Mouse (Mus musculus): ENCODE data around the gene Pts. TPM values are rescaled to one million over a fixed set of nuclear protein-coding genes. Genes with fewer than 3 reads are reported as not detected.

Gene Pts
- polyA plus RNA-seq, 1 experiment from 2014 or later: 93.7 TPM

DNA sequence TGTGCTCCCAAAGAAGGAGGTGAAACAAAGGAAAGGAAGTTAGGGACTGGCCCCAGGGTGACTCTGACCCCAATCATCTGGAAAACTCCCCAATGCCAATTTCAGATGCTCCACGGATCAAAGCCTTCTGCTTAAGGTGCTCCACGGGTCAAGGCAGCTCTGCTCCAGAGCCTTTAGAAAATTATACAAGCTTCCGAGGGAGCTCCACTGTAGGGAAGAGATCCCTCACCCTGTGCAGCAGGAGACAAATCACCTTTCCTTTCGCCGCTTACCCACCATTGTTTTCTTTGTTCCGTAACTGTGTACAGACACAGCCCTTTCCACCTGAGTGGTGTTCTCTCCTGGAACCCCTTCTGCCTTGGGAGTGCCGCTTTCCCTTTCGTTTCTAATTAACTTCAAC lies 52.8 kb downstream of the Pts start:
- Histone ChIP-seq H3K4me1 (replicated peaks) (peaks cover 14% of the 10 kb centered on the region; the same call in 1 of the 2 replicates), H3K27me3 (ENCODE audit: insufficient read depth, poor library complexity, severe bottlenecking) (no peaks in the 10 kb centered on the region), H3K9me3 (no peaks in the 10 kb centered on the region), H3K27ac (0 out of 2 replicates have a peak overlapping the region, but pooled peaks have one; percentile 35), H3K4me3 (no peak overlapping the region), H3K36me3 (no peaks in the 10 kb centered on the region)
- 67% methylated on average over 8 of the region's 8 CpGs for WGBS
- no peak for DNase-seq (ENCODE audit: low spot score)

DNA sequence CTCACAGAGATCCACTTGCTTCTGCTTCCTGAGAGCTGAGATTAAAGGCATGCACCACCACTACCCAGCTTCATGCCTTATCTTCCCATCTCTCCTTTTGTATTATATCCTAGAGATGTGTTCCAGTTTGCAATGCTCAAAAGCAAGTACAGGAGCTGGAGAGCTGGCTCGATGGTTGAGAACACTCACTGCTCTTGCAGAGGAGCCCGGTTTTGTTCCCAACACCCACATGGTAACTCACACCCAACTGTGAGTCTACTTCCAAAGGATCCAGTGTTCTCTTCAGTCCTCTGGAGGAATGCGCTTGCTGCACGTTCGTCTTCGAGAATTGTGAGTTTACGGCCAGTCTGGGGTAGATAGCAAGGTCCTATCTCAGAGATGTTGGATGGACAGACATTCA lies 53.2 kb downstream of the Pts start:
- Histone ChIP-seq H3K27me3 (ENCODE audit: insufficient read depth, poor library complexity, severe bottlenecking) (no peaks in the 10 kb centered on the region), H3K4me3 (no peak overlapping the region), H3K27ac (no peak overlapping the region), H3K36me3 (no peaks in the 10 kb centered on the region), H3K4me1 (replicated peaks) (peaks cover 14% of the 10 kb centered on the region; the same call in 1 of the 2 replicates), H3K9me3 (no peaks in the 10 kb centered on the region)
- WGBS: 86% methylated on average over 7 of the region's 7 CpGs
- DNase-seq (ENCODE audit: low spot score): no peak

Other genes with a start within 250 kb of the Pts start
- 141 and 231 TPM in 2 replicates for gene Rpl10-ps3, start 183.8 kb downstream of the Pts start, polyA plus RNA-seq (2016; fragmentation: Nextera tagmentation; extraction: Ambion mirVana)
- gene Plet1, start 34.2 kb downstream of the Pts start, polyA plus RNA-seq (2016; fragmentation: Nextera tagmentation; extraction: Ambion mirVana): 1.0 and 1.2 TPM in 2 replicates
- gene Il18, start 26.1 kb upstream of the Pts start, polyA plus RNA-seq (2016; fragmentation: Nextera tagmentation; extraction: Ambion mirVana): 2.8 and 5.9 TPM in 2 replicates
- 0.10 and 0.18 TPM in 2 replicates for gene Bco2, start 26.5 kb upstream of the Pts start, polyA plus RNA-seq (2016; fragmentation: Nextera tagmentation; extraction: Ambion mirVana)
- gene Tex12, start 32.6 kb upstream of the Pts start, polyA plus RNA-seq (2016; fragmentation: Nextera tagmentation; extraction: Ambion mirVana): 0.21 TPM in 1 of 2 replicates, not detected in the other
- 272 and 320 TPM in 2 replicates for gene Sdhd, start 75.1 kb upstream of the Pts start, polyA plus RNA-seq (2016; fragmentation: Nextera tagmentation; extraction: Ambion mirVana)
- gene Timm8b, start 75.2 kb upstream of the Pts start, polyA plus RNA-seq (2016; fragmentation: Nextera tagmentation; extraction: Ambion mirVana): 317 and 357 TPM in 2 replicates
- 9.4 and 9.6 TPM in 2 replicates for gene Pih1d2, start 88.6 kb upstream of the Pts start, polyA plus RNA-seq (2016; fragmentation: Nextera tagmentation; extraction: Ambion mirVana)
- 19.0 and 21.4 TPM in 2 replicates for gene Nkapd1, start 88.7 kb upstream of the Pts start, polyA plus RNA-seq (2016; fragmentation: Nextera tagmentation; extraction: Ambion mirVana)
- 43.9 and 53.9 TPM in 2 replicates for gene Dlat, start 131.1 kb upstream of the Pts start, polyA plus RNA-seq (2016; fragmentation: Nextera tagmentation; extraction: Ambion mirVana)
- gene Dixdc1, start 210.8 kb upstream of the Pts start, polyA plus RNA-seq (2016; fragmentation: Nextera tagmentation; extraction: Ambion mirVana): 21.4 and 21.8 TPM in 2 replicates
- 1.5 and 2.5 TPM in 2 replicates for gene 2310030G06Rik, start 217.8 kb upstream of the Pts start, polyA plus RNA-seq (2016; fragmentation: Nextera tagmentation; extraction: Ambion mirVana)
- 6.6 and 7.5 TPM in 2 replicates for gene Cryab, start 222.6 kb upstream of the Pts start, polyA plus RNA-seq (2016; fragmentation: Nextera tagmentation; extraction: Ambion mirVana)
- gene Hspb2, start 223.6 kb upstream of the Pts start, polyA plus RNA-seq (2016; fragmentation: Nextera tagmentation; extraction: Ambion mirVana): 0.65 and 0.71 TPM in 2 replicates
- gene Fdxacb1, start 239.5 kb upstream of the Pts start, polyA plus RNA-seq (2016; fragmentation: Nextera tagmentation; extraction: Ambion mirVana): 11.4 and 13.5 TPM in 2 replicates
- 40.0 and 42.5 TPM in 2 replicates for gene Alg9, start 246.3 kb upstream of the Pts start, polyA plus RNA-seq (2016; fragmentation: Nextera tagmentation; extraction: Ambion mirVana)
- 30.0 and 39.2 TPM in 2 replicates for gene 1110032A03Rik, start 246.8 kb upstream of the Pts start, polyA plus RNA-seq (2016; fragmentation: Nextera tagmentation; extraction: Ambion mirVana)